Mouse (Mus musculus) testis, adult 2 months (tissue): ENCODE results near the gene Rfc1.

Experiments used
- CTCF ChIP-seq: fragments of 200-500 bp; IDR thresholded peaks from 2 replicates; pipeline ENCODE4 v1.5.1; 2012; ENCODE audit warnings: low read depth, mild to moderate bottlenecking, inconsistent platforms, low read length, moderate library complexity; ENCODE audit not compliant: control insufficient read depth, insufficient read depth, insufficient replicate concordance
- POLR2A ChIP-seq: fragments of 200-500 bp; IDR thresholded peaks from 2 replicates; pipeline ENCODE4 v1.6.1; 2012; ENCODE audit warnings: low read depth, mild to moderate bottlenecking, inconsistent platforms, low read length, moderate library complexity; ENCODE audit not compliant: control insufficient read depth

DNA sequence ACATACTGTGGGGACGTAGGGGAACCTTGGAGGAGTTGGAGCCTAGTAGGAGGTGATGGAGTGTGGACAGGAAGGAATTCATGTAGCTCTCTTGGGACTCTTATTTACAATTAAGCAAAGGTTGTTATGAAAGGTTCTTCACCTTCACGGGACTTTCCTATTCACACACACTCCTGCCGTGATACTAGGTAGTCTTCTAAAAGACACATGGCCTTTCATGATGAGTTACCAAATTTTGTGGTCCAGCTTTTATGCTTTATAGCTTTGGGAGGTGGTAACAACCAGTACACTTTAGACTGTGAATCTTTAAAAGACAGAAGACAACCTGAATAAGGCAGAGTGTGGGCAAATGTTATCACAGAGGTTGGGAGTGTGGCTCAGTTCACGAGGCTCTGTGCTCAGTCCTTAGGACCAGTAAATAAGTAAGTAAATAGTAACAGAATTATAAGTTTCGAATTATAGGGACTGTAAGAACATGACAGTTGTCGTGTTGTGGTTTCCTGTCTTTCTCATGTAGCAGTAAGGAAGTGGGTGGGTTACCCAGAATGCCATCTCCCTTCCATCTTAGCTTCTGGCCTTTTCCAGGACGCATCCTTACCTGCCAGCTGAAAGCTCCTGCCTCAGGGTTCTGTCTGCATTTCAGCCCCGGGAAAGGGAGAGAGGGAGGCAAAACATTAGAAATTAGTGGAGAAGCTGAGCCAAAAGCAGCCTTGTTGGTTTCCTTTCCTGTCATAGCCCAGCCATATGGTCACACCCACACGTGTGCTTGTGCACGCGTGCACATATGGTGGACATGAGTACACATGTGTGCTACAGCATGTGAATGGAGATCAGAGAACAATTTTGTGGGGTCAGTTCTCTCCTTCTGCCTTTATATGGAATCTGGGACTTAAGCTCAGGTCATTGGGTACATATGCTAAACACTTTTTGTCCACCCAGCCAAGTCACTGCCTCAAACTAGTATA is 117.9 kb downstream of the Rfc1 start:
- TF ChIP-seq CTCF = no peak
- no peak for TF ChIP-seq POLR2A
